ENCODE assay signal across 8 mouse cellular contexts in genomic region chr11:87754603-87755002, GRCm38 (mm10). TPM values are rescaled to one million over a fixed set of nuclear protein-coding genes. Genes with fewer than 3 reads are reported as not detected.
DNase-seq lines count a peak whose midpoint lies in the region; ATAC-seq and TF ChIP-seq lines count a peak whose summit lies in the region.

No protein-coding gene starts in this region.

- H3K9ac ChIP-seq in stomach, embryonic 15.5 days, result no peak overlapping the region
- no peak overlapping the region for H3K9ac ChIP-seq in stomach, postnatal 0 days (ENCODE audit: low read length)

- no peaks in the 10 kb centered on the region for H3K4me1 ChIP-seq in stomach, embryonic 15.5 days
- H3K4me1 ChIP-seq in stomach, postnatal 0 days (replicated peaks; ENCODE audit: control insufficient read depth, insufficient read depth), result no peaks in the 10 kb centered on the region

- no peak for TF ChIP-seq EP300 in stomach, postnatal 0 days (optimal IDR thresholded peaks at IDR 0.05)

- TF ChIP-seq CTCF in stomach, postnatal 0 days (IDR thresholded peaks at IDR 0.05; ENCODE audit: low read depth), result no peak

- no peak for DNase-seq in stomach, postnatal 0 days (ENCODE audit: low spot score)
- DNase-seq in liver, result peak; percentile 76
- peak; percentile 87 for DNase-seq in naive thymus-derived CD4-positive, alpha-beta T cell, adult 2 months (ENCODE audit: low read depth)
- DNase-seq in thymus, postnatal 36 days, result peak; percentile 92 to 96
- DNase-seq in adrenal gland, adult 2 months, result no peak
- no peak for DNase-seq in adipocyte (ENCODE audit: low spot score)
- no peak for DNase-seq in yolk sac, embryonic 10.5 days (ENCODE audit: low spot score)

- no peaks in the 10 kb centered on the region for H3K27me3 ChIP-seq in stomach, embryonic 15.5 days (replicated peaks)
- H3K27me3 ChIP-seq in stomach, postnatal 0 days (ENCODE audit: control insufficient read depth, insufficient read depth, low read length), result no peaks in the 10 kb centered on the region

- no peaks in the 10 kb centered on the region for H3K36me3 ChIP-seq in stomach, embryonic 15.5 days
- no peaks in the 10 kb centered on the region for H3K36me3 ChIP-seq in stomach, postnatal 0 days (ENCODE audit: control insufficient read depth, insufficient read depth, low read length)

- no peaks in the 10 kb centered on the region for H3K9me3 ChIP-seq in stomach, embryonic 15.5 days
- no peaks in the 10 kb centered on the region for H3K9me3 ChIP-seq in stomach, postnatal 0 days (ENCODE audit: control insufficient read depth, low read length)

- no peak overlapping the region for H3K4me2 ChIP-seq in stomach, embryonic 15.5 days
- no peak overlapping the region for H3K4me2 ChIP-seq in stomach, postnatal 0 days (replicated peaks; ENCODE audit: low read depth)

- 72% methylated on average over 5 of the region's 5 CpGs for WGBS in stomach, embryonic 15.5 days
- 67% methylated on average over 5 of the region's 5 CpGs for WGBS in stomach, postnatal 0 days

- 0 out of 2 replicates have a peak overlapping the region, but pooled peaks have one; percentile 6 for H3K4me3 ChIP-seq in stomach, embryonic 15.5 days (replicated peaks)
- H3K4me3 ChIP-seq in stomach, postnatal 0 days (ENCODE audit: low read depth, low read length), result no peak overlapping the region

- H3K27ac ChIP-seq in stomach, embryonic 15.5 days, result peak overlapping the region; percentile 8; the same call in 1 of the 2 replicates
- H3K27ac ChIP-seq in stomach, postnatal 0 days (replicated peaks), result no peak overlapping the region

- no peak for ATAC-seq in stomach, embryonic 15.5 days (ENCODE audit: insufficient read depth, low FRiP score, low read depth)
- ATAC-seq in stomach, postnatal 0 days (ENCODE audit: low FRiP score, low TSS enrichment), result no peak

RNA-seq across cellular contexts. Expression of gene Tspoap1, which starts 5.7 kb away (rescaled TPM):
- 2.0 and 2.8 TPM in 2 replicates for polyA plus RNA-seq in stomach, embryonic 15.5 days (2015; fragmentation: Nextera tagmentation; extraction: Ambion mirVana)
- polyA plus RNA-seq in stomach, postnatal 0 days (2015; fragmentation: Nextera tagmentation; extraction: Ambion mirVana), result 0.56 and 0.70 TPM in 2 replicates
- 1 to 10 TPM; 3.3 to 4.6 TPM for total RNA-seq in adrenal gland, adult 2 months (2021)
- polyA plus RNA-seq in adrenal gland, adult 2 months (2012; rRNA removed), result 6.6 and 9.7 TPM in 2 replicates

RNA-seq across cellular contexts. Expression of gene Supt4a, which starts 17.3 kb away (rescaled TPM):
- 118 and 127 TPM in 2 replicates for polyA plus RNA-seq in stomach, embryonic 15.5 days (2015; fragmentation: Nextera tagmentation; extraction: Ambion mirVana)
- 119 and 121 TPM in 2 replicates for polyA plus RNA-seq in stomach, postnatal 0 days (2015; fragmentation: Nextera tagmentation; extraction: Ambion mirVana)
- 10 to 100 TPM; 43.3 to 74.3 TPM for total RNA-seq in adrenal gland, adult 2 months (2021)
- 18.5 and 21.4 TPM in 2 replicates for polyA plus RNA-seq in adrenal gland, adult 2 months (2012; rRNA removed)

RNA-seq across cellular contexts. Expression of gene Mpo, which starts 38.8 kb away (rescaled TPM):
- 11.1 and 23.1 TPM in 2 replicates for polyA plus RNA-seq in stomach, embryonic 15.5 days (2015; fragmentation: Nextera tagmentation; extraction: Ambion mirVana)
- polyA plus RNA-seq in stomach, postnatal 0 days (2015; fragmentation: Nextera tagmentation; extraction: Ambion mirVana), result 0.52 and 0.74 TPM in 2 replicates
- total RNA-seq in adrenal gland, adult 2 months (2021), result under 1 TPM in 1 of 2 experiments, not detected in 1; 0.29 TPM
- not detected in 2 replicates for polyA plus RNA-seq in adrenal gland, adult 2 months (2012; rRNA removed)

Comparison
In these comparisons a context has a peak if more than half of its experiments do, and no peak if none do; other contexts are left out.
1. DNase-seq: peak in liver (single experiment), naive thymus-derived CD4-positive, alpha-beta T cell, adult 2 months (single experiment) and thymus, postnatal 36 days (2 of 2); none in stomach, postnatal 0 days (single experiment), adrenal gland, adult 2 months (single experiment), adipocyte (single experiment) and yolk sac, embryonic 10.5 days (single experiment).